Mouse (Mus musculus) monocyte, adult 2 months (primary cell): ENCODE results near the gene Lamb2.

ENCODE experiments used
- DNase-seq, 2 experiments: peaks; one replicate each; pipeline ENCODE4 v3.0.0; 2022; ENCODE audit warnings: low spot score in 2 of 2, low read depth in 1 of 2

The Lamb2 gene

DNA sequence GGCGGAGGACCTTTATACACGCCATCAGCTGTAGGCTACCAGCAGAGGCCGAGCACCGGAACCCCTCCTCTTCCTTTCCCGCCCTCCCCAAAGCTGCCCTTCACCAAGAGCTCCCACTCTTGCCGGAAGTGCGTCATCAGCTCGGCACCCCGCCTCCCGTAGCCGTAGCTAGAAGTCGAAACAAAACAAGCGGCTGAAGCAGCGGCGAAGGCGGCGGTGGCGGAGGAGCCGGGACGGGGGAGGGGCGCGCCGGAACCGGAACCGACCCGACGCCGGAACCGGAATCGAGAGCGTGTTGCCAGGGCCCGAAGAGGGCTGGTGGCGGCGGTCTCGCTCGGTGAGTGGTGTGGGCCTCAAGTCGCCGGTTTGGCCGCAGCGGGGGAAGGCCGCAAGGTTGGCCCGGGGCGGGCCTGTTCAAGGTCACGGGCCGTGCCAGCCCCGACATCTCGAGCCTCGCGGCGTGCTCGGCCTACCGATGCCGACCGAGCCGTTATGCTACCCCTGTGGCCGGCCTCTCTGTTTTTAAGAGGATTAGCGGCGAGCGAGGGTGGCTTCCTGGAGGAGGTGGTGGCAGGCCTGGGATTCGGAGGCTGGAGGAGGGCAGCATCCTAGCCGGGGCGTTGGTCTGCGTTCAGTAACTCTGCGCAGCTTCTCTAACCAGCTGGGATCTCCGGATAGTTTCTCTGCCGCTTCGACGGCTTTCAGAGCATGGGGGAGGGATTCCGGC is 11.2 kb downstream of the Lamb2 start, which contains the start of gene Usp19:
TSS of gene Usp19 (plus strand) at position 44 of the 727 bp plus-strand sequence.
- DNase-seq: peak; percentile 82 to 88

- DNase-seq: no peak
Observed at GRCm38 (mm10) chr9:108491286-108491580, 11.7 kb downstream of the Lamb2 start.

- DNase-seq: no peak
Observed at GRCm38 (mm10) chr9:108492043-108492750, 12.7 kb downstream of the Lamb2 start.

GRCm38 (mm10) chr9:108493246-108493645 is 13.7 kb downstream of the Lamb2 start:
- DNase-seq: no peak

GRCm38 (mm10) chr9:108494146-108494825 is 14.8 kb downstream of the Lamb2 start:
- no peak for DNase-seq

DNA sequence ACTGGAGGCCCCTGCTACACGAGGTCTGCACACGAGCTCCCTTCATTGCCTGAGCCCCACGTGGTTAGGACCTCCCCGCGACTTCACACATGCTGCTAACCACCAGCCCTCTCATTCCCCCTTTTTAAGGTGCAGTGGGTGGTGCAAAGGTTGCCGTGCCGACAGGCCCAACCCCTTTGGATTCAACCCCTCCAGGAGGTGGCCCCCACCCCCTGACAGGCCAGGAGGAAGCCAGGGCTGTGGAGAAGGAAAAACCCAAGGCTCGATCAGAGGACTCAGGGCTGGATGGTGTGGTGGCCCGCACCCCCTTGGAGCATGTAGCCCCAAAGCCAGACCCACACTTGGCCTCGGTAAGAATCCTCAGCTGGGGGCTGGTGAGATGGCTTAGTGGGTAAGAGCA is 15.4 kb downstream of the Lamb2 start:
- no peak for DNase-seq

- no peak for DNase-seq
Observed at GRCm38 (mm10) chr9:108499231-108499630, 19.7 kb downstream of the Lamb2 start.

DNA sequence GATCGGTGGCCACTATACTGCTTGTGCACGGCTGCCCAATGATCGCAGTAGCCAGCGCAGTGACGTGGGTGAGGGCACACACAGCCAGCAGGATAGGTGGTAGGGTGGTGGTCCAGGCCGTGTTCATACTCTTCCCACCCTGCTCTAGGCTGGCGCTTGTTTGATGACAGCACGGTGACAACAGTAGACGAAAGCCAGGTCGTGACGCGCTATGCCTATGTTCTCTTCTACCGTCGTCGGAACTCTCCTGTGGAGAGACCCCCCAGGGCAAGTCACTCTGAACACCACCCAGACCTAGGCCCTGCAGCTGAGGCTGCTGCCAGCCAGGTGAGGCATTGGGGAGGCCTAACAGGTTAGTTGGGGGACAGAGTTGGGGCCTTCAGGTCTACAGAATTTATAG is 20.4 kb downstream of the Lamb2 start:
- no peak for DNase-seq

- no peak for DNase-seq
Observed at GRCm38 (mm10) chr9:108506901-108507300, 27.4 kb downstream of the Lamb2 start.

- peak; percentile 86 to 87 for DNase-seq
Observed at GRCm38 (mm10) chr9:108507619-108508434, 28.3 kb downstream of the Lamb2 start, which contains the start of gene Qars. Gene Qars, plus strand, starts transcription at chr9:108507706.

DNA sequence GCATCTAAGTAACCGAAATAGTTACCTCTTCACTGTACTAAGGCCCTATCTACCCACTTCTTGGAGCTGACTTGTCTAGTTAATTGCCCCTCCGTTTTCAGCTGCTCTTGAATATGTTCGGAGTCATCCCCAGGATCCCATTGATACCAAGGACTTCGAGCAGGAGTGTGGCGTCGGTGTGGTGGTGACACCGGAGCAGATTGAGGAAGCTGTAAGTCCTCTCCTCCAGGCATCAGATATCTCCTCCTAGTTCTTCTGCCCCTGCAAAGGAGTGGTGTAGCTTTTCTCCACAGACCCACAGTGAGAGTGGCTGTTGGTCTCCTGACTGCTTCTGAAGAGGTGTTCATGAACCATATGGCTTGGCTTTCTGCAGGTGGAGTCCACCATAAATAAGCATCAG is 29.2 kb downstream of the Lamb2 start:
- no peak for DNase-seq

DNA sequence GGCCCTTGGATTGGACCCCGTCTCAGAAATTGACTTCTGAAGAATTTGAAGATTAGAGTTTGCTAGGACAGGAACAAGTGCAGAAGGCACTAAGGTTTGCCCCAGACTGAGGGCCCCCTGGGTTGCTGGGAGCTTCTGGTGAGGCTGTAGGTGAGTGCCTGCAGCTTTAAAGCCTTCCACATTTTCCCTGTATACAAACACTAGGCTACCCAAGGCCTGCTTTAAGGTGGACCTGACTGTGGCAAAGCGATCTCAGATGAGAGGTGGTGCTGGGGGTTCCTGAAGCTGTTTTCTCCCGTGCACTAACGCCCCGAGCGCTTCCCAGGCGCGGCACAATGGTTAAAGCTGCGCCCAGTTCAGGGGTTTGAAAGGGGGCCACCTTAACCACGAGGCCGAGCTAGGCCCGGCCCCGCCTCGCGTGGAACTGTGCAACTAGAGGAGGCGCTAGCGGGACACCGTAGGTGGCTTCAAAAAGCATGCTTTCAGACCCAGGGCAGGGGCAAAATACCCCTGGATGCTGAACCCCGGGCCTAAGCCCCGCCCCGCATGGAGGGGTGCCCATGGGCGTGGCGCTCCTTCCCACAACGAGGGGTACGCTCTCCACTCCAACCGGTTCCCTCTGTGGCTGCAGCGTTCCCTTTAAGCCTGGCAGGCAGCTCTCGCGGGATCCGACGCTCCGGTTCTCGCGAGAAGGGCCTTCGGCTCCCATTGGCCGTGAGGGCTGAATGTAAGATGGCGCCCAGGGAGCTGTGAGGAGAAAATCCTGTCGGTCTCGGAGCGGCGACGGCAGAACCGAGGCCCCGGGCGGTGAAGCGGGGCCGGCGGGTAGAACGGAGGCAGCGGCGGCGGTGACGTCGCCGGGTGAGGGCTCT is 37.1 kb downstream of the Lamb2 start, which contains the start of gene Qrich1:
TSS of gene Qrich1 (plus strand) at position 427 of the 872 bp plus-strand sequence.
- DNase-seq: peak; percentile 76 to 89

DNA sequence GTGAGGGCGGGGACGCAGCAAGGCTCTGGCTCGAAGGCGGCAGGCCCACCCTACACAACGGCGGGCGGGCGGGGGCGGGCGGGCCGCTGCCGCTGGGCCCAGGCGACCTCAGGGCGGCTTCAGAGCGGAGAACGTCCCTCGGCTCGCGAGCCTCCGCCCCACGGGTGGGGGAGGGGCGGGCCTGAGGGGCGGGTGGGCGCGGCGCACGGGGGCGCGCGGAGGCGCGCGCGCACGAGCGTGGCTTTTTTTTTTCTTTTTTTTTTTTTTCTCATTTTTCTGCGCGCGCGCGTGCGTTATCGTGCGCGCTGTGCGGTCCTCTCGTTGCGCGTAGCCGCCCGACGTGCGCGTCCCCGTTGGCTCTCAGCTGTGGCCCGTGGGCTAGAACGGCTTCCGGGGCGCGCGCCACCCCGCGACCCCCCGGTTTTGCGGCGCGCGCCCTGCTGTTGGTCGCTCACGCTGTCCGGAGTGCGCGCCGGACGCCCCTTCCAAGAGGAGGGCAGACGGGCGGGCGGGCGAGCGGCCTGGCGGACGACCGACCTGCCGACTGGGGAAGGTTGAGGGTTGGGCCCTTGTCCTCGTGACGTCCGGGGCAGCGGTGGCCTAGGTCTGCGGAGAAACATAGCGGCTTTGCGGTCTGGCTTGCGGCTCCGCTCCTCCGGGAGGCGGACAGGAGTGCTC is 37.9 kb downstream of the Lamb2 start:
- DNase-seq: peak; percentile 30 to 57

DNA sequence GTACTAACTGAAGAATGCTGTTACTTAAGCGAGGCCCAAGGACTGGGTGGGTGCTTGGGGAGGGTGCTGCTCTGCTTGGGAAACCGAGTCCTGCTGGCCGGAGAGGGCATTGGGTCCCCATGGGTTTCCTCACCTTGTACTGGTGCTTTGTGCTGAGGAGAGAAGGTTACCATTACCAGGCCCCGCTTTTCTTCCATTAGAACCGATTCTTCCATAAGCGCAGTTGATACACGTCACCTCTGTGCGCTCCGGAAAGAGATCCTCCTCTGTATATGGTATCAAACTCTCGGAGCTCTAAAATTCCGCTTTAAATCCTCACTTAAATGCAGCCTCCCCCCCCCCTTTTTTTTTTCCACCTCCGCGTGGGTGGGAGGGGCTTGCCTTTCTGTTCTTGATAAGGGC is 38.4 kb downstream of the Lamb2 start:
- no peak for DNase-seq

GRCm38 (mm10) chr9:108521604-108522003 is 42.1 kb downstream of the Lamb2 start:
- DNase-seq: no peak

GRCm38 (mm10) chr9:108523341-108523740 is 43.8 kb downstream of the Lamb2 start:
- no peak for DNase-seq

DNA sequence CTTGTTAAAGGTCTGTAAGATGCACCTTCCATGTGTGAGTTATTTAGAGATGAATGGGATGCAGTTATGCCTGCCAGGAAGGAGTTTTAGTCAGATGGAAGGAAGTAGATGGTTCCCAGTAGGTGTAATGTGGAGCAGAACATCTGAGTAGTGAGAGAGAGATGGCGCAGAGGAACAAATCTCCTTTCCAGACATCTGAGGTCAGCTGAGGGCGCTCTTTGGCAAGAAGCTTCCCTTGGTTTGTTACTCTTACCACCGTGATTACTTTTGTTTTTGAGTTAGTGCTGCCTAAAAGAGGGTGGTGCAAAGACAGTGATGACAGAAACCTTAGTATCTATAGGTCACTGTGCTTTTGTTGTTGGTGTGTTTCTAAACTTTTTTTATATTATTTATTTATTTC is 45.9 kb downstream of the Lamb2 start:
- DNase-seq: no peak

- no peak for DNase-seq
Observed at GRCm38 (mm10) chr9:108530954-108531353, 51.4 kb downstream of the Lamb2 start.

- no peak for DNase-seq
Observed at GRCm38 (mm10) chr9:108531496-108531895, 52.0 kb downstream of the Lamb2 start.
